Mouse (Mus musculus): ENCODE data around the gene Gm11627. TPM values are rescaled to one million over a fixed set of nuclear protein-coding genes. Genes with fewer than 3 reads are reported as not detected.

Gm11627 gene
- polyA plus RNA-seq, 1 experiment from 2014 or later, result 7.3 TPM

- Histone ChIP-seq H3K4me2 (replicated peaks; ENCODE audit: low read depth, low read length) (no peak overlapping the region), H3K4me3 (ENCODE audit: low read depth, low read length) (no peak overlapping the region), H3K9me3 (ENCODE audit: control insufficient read depth, low read length) (no peaks in the 10 kb centered on the region), H3K27ac (ENCODE audit: low read depth, low read length) (no peak overlapping the region), H3K9ac (ENCODE audit: low read depth, low read length) (no peak overlapping the region), H3K27me3 (ENCODE audit: control insufficient read depth, insufficient read depth, low read length) (no peaks in the 10 kb centered on the region), H3K4me1 (replicated peaks; ENCODE audit: control insufficient read depth, insufficient read depth, low read length) (no peaks in the 10 kb centered on the region), H3K36me3 (ENCODE audit: control insufficient read depth, insufficient read depth, low read length) (no peaks in the 10 kb centered on the region)
- DNase-seq (ENCODE audit: low spot score) (no peak), ATAC-seq (ENCODE audit: low FRiP score) (no peak)
- WGBS, result 87% methylated on average over 2 of the region's 2 CpGs
These were observed 45.2 kb downstream of the Gm11627 start for GRCm38 (mm10) chr11:102534078-102534477.

- no peak overlapping the region for H3K9ac ChIP-seq (ENCODE audit: low read depth, low read length)
These were observed 47.8 kb downstream of the Gm11627 start for GRCm38 (mm10) chr11:102531425-102531824.

More at GRCm38 (mm10) chr11:102531425-102531824, 47.8 kb downstream of the Gm11627 start:
- Histone ChIP-seq H3K36me3 (ENCODE audit: control insufficient read depth, insufficient read depth, low read length) (no peaks in the 10 kb centered on the region), H3K27ac (ENCODE audit: low read depth, low read length) (no peak overlapping the region), H3K27me3 (ENCODE audit: control insufficient read depth, insufficient read depth, low read length) (no peaks in the 10 kb centered on the region), H3K9me3 (ENCODE audit: control insufficient read depth, low read length) (no peaks in the 10 kb centered on the region), H3K4me1 (replicated peaks; ENCODE audit: control insufficient read depth, insufficient read depth, low read length) (no peaks in the 10 kb centered on the region), H3K4me3 (ENCODE audit: low read depth, low read length) (no peak overlapping the region), H3K4me2 (replicated peaks; ENCODE audit: low read depth, low read length) (no peak overlapping the region)
- DNase-seq (ENCODE audit: low spot score) (no peak), ATAC-seq (ENCODE audit: low FRiP score) (no peak)
- 59% methylated on average over 5 of the region's 5 CpGs for WGBS

Other genes starting within 250 kb of the Gm11627 start
- 25.8 and 28.1 TPM in 2 replicates for gene Slc4a1, start 213.3 kb downstream of the Gm11627 start, polyA plus RNA-seq (2014; fragmentation: Nextera tagmentation; extraction: Ambion mirVana)
- 43.3 and 47.8 TPM in 2 replicates for gene Rundc3a, start 186.1 kb downstream of the Gm11627 start, polyA plus RNA-seq (2014; fragmentation: Nextera tagmentation; extraction: Ambion mirVana)
- 152 and 166 TPM in 2 replicates for gene Slc25a39, start 171.5 kb downstream of the Gm11627 start, polyA plus RNA-seq (2014; fragmentation: Nextera tagmentation; extraction: Ambion mirVana)
- gene Grn, start 149.1 kb downstream of the Gm11627 start, polyA plus RNA-seq (2014; fragmentation: Nextera tagmentation; extraction: Ambion mirVana), result 43.3 and 47.2 TPM in 2 replicates
- 10.7 and 11.7 TPM in 2 replicates for gene Fam171a2, start 131.8 kb downstream of the Gm11627 start, polyA plus RNA-seq (2014; fragmentation: Nextera tagmentation; extraction: Ambion mirVana)
- 3.9 and 5.5 TPM in 2 replicates for gene Itga2b, start 109.3 kb downstream of the Gm11627 start, polyA plus RNA-seq (2014; fragmentation: Nextera tagmentation; extraction: Ambion mirVana)
- gene Gpatch8, start 23.1 kb downstream of the Gm11627 start, polyA plus RNA-seq (2014; fragmentation: Nextera tagmentation; extraction: Ambion mirVana), result 48.8 and 68.1 TPM in 2 replicates
- gene Fzd2, start 24.9 kb upstream of the Gm11627 start, polyA plus RNA-seq (2014; fragmentation: Nextera tagmentation; extraction: Ambion mirVana), result 29.5 and 31.7 TPM in 2 replicates
- 0.88 and 0.91 TPM in 2 replicates for gene Meioc, start 84.3 kb upstream of the Gm11627 start, polyA plus RNA-seq (2014; fragmentation: Nextera tagmentation; extraction: Ambion mirVana)
- gene Ccdc43, start 118.3 kb upstream of the Gm11627 start, polyA plus RNA-seq (2014; fragmentation: Nextera tagmentation; extraction: Ambion mirVana), result 51.3 and 53.0 TPM in 2 replicates
- gene Adam11, start 182.0 kb upstream of the Gm11627 start, polyA plus RNA-seq (2014; fragmentation: Nextera tagmentation; extraction: Ambion mirVana), result 16.6 and 19.2 TPM in 2 replicates
- gene Gjc1, start 240.2 kb upstream of the Gm11627 start, polyA plus RNA-seq (2014; fragmentation: Nextera tagmentation; extraction: Ambion mirVana), result 78.5 and 82.8 TPM in 2 replicates

Data from hindbrain, embryonic 11.5 days (tissue).